Mouse (Mus musculus) small intestine, adult 2 months (tissue): Measurements from ENCODE around the gene Wnk2.

Experiments used
- CTCF ChIP-seq: fragments of 200-500 bp; IDR thresholded peaks from 2 replicates; pipeline ENCODE4 v1.5.1; 2012; ENCODE audit warnings: low read depth, mild to moderate bottlenecking, control low read depth, inconsistent platforms, low read length, moderate library complexity, mixed read lengths; ENCODE audit not compliant: insufficient replicate concordance, insufficient read length; ENCODE audit errors: extremely low read depth
- POLR2A ChIP-seq: fragments of 200-500 bp; IDR thresholded peaks from 2 replicates; pipeline ENCODE4 v1.6.1; 2012; ENCODE audit warnings: low read depth, mild to moderate bottlenecking, control low read depth, inconsistent platforms, low read length, moderate library complexity

GRCm38 (mm10) chr13:49183161-49183560 is 35.3 kb upstream of the Wnk2 start:
- TF ChIP-seq CTCF = no peak
- TF ChIP-seq POLR2A = no peak
